Mouse (Mus musculus) lung, adult 18-20 months (tissue): ENCODE measurements around the gene Rnf151.
A peak's percentile ranks its signal among the peaks of the same experiment; 100 is the strongest.
"Not testable (repeated sequence)": the region's sequence is repeated elsewhere in the genome, so short reads cannot be mapped to it uniquely, and the experiment has no call there.

Source experiments
- DNase-seq, 2 experiments: peaks; one replicate each; pipeline ENCODE4 v3.0.0; 2022; ENCODE audit warnings: mixed read lengths in 2 of 2

Rnf151 gene

DNA sequence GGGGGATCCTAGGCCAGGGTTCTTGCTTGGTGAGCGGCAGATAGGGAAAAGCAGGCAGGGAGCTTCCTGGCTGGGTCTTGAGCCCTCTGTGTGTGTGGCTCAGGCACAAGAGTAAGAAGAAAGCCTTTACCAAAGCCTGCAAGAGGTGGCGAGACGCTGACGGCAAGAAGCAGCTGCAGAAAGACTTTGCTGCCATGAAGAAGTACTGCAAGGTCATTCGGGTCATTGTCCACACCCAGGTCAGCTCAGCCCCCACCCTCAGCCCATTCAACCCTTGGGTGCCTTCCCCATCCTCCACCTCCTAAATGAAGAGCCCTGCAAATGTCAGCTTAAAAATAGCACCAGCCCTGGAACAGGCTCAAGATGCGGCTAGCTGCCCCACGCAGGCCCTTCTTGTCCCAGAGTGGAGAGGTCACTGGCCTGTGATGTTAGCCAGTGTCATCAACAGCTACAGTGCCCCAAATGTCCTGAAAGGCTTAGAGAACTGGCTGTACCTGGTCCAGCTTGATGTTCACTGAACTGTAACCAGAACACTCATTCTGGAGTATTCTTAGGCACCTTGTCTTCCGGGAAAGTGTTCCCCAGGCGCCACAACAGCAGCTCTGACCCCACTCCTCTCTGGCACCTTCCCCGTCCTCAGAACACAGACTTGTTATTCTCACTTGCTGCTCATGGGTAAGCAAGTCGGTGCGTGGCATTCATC lies 14.5 kb upstream of the Rnf151 start:
- DNase-seq: no peak

DNA sequence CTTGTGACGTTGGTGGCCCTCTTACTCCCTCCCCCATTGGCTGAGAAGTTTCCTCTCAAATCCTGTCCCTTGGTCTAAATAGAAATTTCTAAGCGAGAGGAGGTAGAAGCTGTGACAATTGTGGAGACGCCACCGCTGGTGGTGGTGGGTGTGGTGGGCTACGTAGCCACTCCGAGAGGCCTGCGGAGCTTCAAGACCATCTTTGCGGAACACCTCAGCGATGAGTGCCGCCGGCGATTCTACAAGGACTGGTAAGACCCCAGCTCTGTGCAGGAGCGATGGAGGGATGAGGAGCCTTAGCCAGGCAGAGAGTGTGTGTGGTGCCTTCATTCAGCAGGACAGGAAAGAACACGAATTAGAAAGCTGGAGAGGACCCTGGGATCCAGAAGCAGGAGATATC lies 12.9 kb upstream of the Rnf151 start:
- DNase-seq: no peak

DNA sequence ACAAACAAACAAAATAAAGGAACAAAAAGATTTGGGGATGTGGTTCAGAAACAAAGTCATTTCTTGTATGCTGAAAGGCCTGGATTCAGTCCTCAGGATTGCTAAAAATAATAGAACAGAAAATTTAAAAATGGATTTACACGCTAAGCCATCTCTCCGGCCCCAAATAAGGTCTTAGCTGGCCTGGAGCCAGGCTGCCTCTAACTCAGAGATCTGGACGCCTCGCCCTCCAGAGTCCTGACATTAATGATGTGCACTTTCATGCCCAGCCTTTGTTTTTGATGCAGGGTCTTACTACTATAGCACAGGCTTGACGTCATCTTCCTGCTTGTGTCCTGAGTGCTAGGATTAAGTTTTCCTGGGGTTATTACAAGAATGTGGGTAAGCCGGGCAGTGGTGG lies 11.2 kb upstream of the Rnf151 start:
- no peak for DNase-seq

DNA sequence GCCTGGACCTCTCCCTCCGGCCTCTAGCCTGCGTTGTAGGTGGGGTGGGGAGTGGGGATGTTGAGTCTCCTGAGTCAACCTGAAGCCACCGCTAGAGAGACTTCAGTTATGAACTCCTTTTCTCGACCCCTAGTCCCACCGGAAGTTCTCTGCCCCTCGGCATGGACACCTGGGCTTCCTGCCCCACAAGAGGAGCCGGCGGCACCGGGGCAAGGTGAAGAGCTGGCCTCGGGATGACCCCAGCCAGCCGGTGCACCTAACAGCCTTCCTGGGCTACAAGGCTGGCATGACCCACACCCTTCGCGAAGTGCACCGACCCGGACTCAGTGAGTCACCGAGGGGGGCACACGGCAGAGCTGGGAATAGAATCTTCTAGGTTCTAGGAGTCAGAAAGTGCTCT lies 10.3 kb upstream of the Rnf151 start:
- DNase-seq: no peak

- DNase-seq: no peak
Measured at GRCm38 (mm10) chr17:24727618-24728017, 9.8 kb upstream of the Rnf151 start, which contains the start of gene Rpl3l. Gene Rpl3l, plus strand, starts transcription at chr17:24727820.

DNA sequence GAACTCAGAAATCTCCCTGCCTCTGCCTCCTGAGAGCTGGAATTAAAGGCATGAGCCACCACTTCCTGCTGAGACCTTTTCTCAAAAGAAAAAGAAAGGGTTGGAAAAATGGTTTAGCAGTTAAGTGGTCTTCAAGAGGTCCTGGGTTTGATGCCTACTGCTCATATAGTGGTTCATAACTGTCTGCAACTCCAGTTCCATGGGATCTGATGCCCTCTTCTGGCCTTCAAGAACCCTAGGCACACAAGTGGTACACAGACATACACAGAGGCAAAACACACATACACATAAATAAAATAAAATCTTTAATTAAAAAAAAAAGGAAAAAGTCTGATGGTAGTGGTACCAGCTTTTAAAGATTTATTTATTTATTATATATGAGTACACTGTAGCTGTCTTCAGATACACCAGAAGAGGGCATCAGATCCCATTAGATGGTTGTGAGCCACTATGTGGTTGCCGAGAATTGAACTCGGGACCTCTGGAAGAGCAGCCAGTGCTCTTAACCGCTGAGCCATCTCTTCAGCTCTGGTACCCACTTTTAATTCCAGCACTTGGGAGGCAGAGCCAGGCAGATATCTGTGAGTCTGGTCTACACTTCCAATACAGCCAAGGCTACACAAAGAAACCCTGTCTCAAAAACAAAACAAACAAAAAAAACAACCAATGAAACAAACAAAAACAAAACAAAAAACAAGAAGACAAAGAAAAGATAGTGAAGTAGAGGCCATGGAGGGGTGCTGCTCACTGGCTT lies 8.0 kb upstream of the Rnf151 start:
- no peak for DNase-seq

GRCm38 (mm10) chr17:24724184-24724583 lies 6.3 kb upstream of the Rnf151 start, which contains the start of gene Ndufb10:
Gene Ndufb10, minus strand, starts transcription at chr17:24724478.
- DNase-seq: peak; percentile 92 to 96

DNA sequence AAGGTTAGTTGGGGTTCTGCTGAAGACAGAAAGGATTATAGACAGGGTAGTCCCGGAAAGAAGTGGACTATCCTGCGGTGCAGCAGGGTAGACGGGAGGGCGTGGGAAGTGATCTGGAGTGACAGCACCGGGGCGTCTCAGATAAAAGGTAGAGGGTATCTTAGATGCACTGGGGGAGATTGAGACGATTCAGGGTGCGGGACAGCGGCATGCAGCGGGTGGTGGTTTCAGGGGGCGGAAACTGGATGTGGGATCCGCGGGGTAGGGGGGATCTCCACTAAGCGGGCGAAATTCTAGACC lies 6.0 kb upstream of the Rnf151 start:
- DNase-seq: no peak

DNA sequence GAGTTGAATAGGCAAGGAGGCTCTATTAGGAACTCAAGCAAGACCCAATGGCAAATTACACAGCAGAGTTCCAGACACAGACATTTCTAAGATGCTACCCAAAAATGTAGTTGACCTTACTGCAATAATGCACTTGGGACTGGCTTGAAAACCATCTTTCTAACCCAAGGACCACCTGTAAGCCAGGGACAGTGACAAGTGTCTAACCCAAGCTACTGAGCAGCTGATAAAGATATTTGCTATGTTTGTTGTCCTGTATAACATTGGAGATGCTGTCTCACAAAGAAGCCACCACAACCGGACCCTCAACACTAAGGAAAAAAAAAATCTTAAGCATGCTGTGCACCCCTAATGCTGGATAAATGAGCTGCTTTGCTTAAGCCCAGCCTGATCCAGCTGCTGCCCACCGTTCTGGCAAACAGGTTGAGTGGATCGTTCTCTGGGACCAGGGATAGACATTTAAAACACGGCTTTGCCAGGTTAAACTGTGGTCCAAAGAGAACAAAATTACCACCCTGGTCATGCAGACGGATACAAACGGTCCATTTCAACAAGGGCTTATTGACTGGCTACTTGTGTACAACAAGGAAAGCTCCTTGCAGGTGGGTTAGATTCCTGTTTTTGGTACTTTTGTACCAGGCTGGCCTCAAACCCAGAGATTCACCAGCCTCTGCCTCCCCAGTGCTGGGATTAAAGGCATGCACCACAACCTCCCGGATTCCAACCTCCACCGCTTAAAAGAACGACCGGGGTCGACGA lies 5.4 kb upstream of the Rnf151 start:
- no peak for DNase-seq

DNA sequence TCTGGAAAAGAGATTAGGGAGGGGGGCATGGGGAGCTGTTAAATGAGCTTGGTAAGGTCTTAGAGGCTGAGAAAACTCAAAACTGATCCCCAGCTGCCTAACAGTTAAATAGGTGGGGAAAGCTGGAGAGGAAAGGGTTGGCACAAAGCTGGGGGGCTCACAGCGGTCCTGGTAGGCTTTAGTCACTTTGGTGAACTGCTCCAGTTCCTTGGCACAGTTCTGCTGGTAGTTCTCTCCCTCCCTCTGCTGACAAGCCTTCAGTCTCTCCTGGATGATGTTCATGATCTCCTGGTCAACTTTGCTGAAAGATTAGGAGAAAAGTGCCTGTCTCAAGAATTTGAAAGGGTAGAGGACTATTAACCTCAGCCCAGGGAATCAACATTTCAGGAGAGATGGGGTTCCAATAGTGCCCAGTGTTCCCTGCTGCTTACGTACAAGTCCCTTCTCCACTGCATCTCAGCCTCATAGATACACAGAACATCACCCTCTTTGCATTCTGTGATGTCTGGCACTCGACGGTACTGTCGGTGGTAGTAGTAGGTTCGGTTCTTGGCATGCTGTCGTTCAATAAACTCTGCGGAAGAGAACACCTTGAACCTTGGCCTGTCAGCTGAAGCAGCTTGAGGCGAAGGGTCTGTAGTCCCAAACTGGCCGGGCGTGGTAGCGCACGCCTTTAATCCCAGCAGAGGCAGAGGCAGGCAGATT lies 4.5 kb upstream of the Rnf151 start:
- no peak for DNase-seq

DNA sequence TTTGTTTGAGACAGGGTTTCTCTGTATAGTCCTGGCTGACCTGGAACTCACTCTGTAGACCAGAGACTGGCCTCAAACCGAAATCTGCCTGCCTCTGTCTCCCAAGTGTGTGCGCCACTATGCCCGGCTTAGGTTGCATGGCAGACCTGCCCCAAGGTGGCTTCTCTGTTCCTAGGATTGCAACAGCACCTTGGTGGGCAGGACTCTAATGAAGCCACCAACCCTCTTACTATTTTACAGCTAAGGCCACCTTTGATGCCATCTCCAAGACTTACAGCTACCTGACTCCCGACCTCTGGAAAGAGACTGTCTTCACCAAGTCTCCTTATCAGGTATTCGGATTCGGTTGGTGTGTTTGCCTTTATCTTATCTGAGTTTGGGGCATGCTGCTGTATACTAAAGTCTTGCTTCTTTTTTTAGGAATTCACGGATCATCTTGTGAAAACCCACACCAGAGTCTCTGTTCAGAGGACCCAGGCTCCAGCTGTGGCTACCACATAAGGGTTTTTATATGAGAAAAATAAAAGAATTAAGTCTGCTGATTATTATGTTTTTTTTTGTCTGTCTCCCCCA lies 3.6 kb upstream of the Rnf151 start:
- DNase-seq: not testable (repeated sequence)

DNA sequence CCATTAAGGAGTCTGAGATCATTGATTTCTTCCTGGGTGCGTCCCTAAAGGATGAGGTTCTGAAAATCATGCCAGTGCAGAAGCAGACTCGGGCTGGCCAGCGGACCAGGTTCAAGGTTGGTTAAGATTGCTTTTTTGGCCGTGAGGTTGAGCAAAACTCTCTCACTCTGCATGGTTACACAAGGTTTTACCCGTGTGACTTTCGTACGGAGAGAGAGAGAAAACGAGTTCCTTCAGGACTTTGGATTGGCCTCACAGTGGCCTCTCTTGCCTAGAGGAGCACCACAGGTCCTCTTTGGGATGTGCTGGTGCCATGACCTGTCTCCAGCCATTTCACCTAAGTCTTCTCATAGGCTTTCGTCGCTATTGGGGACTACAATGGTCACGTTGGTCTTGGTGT lies 2.8 kb upstream of the Rnf151 start:
- not testable (repeated sequence) for DNase-seq

GRCm38 (mm10) chr17:24719494-24720222 lies 1.8 kb upstream of the Rnf151 start:
- DNase-seq: peak; percentile 99

DNA sequence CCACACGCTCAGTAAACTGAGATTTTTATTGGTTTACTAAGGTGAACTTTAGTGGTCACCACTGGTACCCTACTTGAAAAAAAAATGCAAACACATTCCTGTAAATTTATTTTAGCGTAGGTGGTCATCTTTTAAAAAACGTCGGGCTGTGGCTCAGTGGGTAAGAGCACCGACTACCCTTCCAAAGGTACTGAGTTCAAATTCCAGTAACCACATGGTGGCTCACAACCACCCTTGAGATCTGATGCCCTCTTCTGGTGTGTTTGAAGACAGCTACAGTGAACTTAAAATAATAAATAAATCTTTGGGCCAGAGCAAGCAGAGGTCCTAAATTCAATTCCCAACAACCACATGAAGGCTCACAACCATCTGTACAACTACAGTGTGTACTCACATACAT lies 1.1 kb upstream of the Rnf151 start:
- DNase-seq: not testable (repeated sequence)

- DNase-seq: no peak
Measured at GRCm38 (mm10) chr17:24716166-24716682, 1.6 kb downstream of the Rnf151 start.

- no peak for DNase-seq
Measured at GRCm38 (mm10) chr17:24715556-24715955, 2.3 kb downstream of the Rnf151 start.

GRCm38 (mm10) chr17:24708646-24709045 lies 9.2 kb downstream of the Rnf151 start:
- no peak for DNase-seq

DNA sequence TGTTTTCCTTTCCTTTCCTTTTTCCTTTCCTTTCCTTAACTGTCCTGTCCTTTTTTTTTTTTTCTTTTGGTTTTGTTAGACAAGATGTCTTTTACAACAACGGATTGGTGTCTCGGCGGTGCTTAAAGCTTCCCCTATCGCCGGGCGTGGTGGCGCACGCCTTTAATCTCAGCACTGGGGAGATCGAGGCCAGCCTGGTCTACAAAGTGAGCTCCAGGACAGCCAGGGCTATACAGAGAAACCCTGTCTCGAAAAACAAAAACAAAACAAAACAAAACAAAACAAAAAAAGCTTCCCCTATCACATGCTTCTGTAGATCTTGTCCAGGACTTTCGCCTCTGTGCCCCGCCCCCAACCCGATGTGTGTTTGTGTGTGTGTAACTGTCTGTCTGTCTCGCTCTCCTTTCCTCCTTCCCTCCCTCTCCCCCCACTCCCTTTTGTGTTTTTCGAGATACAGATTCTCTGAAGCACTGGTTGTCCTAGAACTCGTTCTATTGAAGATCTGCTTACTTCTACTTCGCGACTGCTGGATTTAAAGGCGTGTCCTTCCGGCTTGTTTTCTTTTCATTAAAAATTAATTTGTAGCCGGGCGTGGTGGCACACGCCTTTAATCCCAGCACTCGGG lies 9.9 kb downstream of the Rnf151 start:
- DNase-seq: no peak

DNA sequence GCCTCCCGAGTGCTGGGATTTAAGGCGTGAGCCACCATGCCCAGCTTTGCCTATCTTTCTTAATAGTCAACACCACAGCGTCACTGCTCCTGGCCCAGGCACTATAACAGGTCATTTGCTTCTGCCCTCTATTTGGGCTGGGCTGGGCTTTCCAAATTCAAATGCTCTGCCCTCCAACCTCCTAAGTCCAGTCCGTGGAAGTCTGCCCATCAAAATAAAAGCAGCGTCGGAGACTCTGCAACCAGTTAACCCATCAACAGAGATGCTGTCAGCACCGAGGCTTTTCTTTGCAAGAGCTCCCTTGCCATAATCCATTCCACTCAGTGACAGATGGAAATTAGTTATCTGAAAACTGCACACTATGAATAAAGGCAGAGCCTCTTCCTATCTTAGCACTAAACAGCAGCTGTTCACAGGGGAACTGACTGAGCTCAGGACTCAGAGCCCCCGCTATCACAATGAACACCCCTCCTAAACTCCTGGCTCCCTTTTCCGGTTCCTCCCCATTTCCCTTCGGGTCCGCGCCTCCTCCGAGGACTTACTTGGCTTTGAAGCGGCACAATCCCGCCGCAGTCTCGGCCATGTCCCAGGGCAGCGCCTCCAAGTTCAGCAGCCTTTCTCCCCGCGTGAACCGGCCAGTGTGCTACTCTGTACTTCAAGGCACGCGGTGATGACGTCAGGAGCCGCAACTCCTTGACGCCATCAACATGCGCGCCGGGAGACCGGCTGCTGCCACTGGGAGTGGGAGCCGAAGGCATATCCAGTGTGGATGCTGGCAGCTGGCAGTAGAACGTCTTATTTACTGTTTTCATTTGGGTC lies 10.7 kb downstream of the Rnf151 start, which contains the start of gene Tbl3:
Gene Tbl3 (minus strand): TSS at position 679 of the 819 bp plus-strand sequence.
- peak; percentile 91 to 93 for DNase-seq

DNA sequence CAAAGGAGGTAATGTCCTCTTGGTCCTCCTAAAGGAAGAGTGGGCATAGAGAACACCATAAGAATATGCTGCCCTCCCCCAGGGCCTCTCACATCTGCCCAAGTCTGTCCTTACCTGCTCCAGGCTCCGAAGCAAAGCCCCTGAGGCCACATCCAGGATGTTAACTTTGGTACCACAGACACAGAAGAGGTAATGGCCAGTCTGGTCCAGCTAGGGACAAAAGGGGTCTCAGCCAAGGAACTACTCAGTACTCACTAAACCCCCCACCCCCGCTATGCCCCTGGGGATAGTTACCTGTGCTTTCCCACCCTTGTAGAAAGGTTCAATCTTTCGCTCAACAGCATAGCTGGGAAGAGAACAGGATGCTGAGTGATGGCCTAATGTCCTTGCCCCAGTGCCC lies 12.0 kb downstream of the Rnf151 start:
- no peak for DNase-seq
